Mouse (Mus musculus) bone marrow, adult 2 months (tissue): ENCODE measurements around the gene Acap2.

Experiments
- CTCF ChIP-seq: fragments of 200-500 bp; IDR thresholded peaks from 2 replicates; pipeline ENCODE4 v1.5.1; 2011; ENCODE audit warnings: low read length, control low read depth; ENCODE audit not compliant: control insufficient read depth, insufficient read depth
- POLR2A ChIP-seq: fragments of 200-500 bp; IDR thresholded peaks from 2 replicates; pipeline ENCODE4 v1.6.1; 2011; ENCODE audit warnings: low read depth, mild to moderate bottlenecking, control low read depth, low read length, borderline replicate concordance; ENCODE audit not compliant: control insufficient read depth

- TF ChIP-seq CTCF: no peak
- no peak for TF ChIP-seq POLR2A
Observed at GRCm38 (mm10) chr16:31167017-31167887, 33.8 kb downstream of the Acap2 start.
